Mouse (Mus musculus) central nervous system, embryonic 11.5 days (tissue): ENCODE data around the gene P2ry2. TPM values are rescaled to one million over a fixed set of nuclear protein-coding genes. Genes with fewer than 3 reads are reported as not detected.

Source experiments
- polyA plus RNA-seq: library from polyadenylated mRNA; depleted of rRNA; stranded (reverse); fragments of >200 nt; gene quantifications from 2 replicates; pipeline ENCODE4 v1.2.3, GENCODE M21; 2012; rRNA removed

Gene P2ry2
- polyA plus RNA-seq = 0.16 and 0.47 TPM in 2 replicates

GRCm38 (mm10) chr7:101012541-101012940, at the start of gene P2ry2:
P2ry2 (minus strand) TSS chr7:101012866.

GRCm38 (mm10) chr7:100974135-100974903, 38.3 kb downstream of the P2ry2 start, which contains the start of gene P2ry6:
P2ry6 (minus strand) TSS chr7:100974649.

Other genes with a start within 250 kb of the P2ry2 start
- 4.4 and 5.5 TPM in 2 replicates for gene Relt, start 149.4 kb downstream of the P2ry2 start, polyA plus RNA-seq
- 18.2 and 30.2 TPM in 2 replicates for gene Arhgef17, start 80.8 kb downstream of the P2ry2 start, polyA plus RNA-seq
- gene P2ry6, start 38.2 kb downstream of the P2ry2 start, polyA plus RNA-seq = 1.3 and 2.1 TPM in 2 replicates
- 18.9 and 27.4 TPM in 2 replicates for gene Fchsd2, start 80.0 kb upstream of the P2ry2 start, polyA plus RNA-seq